Mouse (Mus musculus) kidney, postnatal 0 days (tissue): ENCODE measurements around the gene Sco2. TPM values are rescaled to one million over a fixed set of nuclear protein-coding genes. Genes with fewer than 3 reads are reported as not detected.

Experiments
- ATAC-seq: fragments of 200-750 bp; cut with Nextera tagmentation; replicated peaks from 2 replicates; pipeline ENCODE4 v1.8.0; 2017; ENCODE audit warnings: low read depth, moderate number of reproducible peaks, moderate TSS enrichment, moderate library complexity; ENCODE audit not compliant: low FRiP score
- DNase-seq: peaks from one replicate; pipeline ENCODE4 v3.0.0-alpha.2; 2016; ENCODE audit warnings: low spot score
- H3K27ac ChIP-seq: fragments of 300-500 bp; sonication (generic); 2 replicates; pipeline ENCODE4 v1.5.1; 2014; ENCODE audit warnings: mild to moderate bottlenecking
- H3K27me3 ChIP-seq: fragments of 300-500 bp; sonication (generic); 2 replicates; pipeline ENCODE4 v1.6.1; 2014; ENCODE audit warnings: low read length, mixed read lengths; ENCODE audit not compliant: insufficient read depth
- H3K36me3 ChIP-seq: fragments of 300-500 bp; sonication (generic); 2 replicates; pipeline ENCODE4 v1.6.1; 2014; ENCODE audit warnings: low read length, mixed read lengths; ENCODE audit not compliant: insufficient read depth
- H3K4me1 ChIP-seq: fragments of 300-500 bp; sonication (generic); replicated peaks from 2 replicates; pipeline ENCODE4 v1.6.1; 2014; ENCODE audit warnings: antibody characterized with exemption, low read length, mixed read lengths; ENCODE audit not compliant: insufficient read depth
- H3K4me2 ChIP-seq: fragments of 300-500 bp; sonication (generic); 2 replicates; pipeline ENCODE4 v1.6.1; 2014; ENCODE audit warnings: mild to moderate bottlenecking, low read length, moderate library complexity, mixed read lengths
- H3K4me3 ChIP-seq: fragments of 300-500 bp; sonication (generic); replicated peaks from 2 replicates; pipeline ENCODE4 v1.5.1; 2014; ENCODE audit warnings: low read depth, low read length
- H3K9ac ChIP-seq: fragments of 300-500 bp; sonication (generic); 2 replicates; pipeline ENCODE4 v1.6.1; 2014; ENCODE audit warnings: low read depth, low read length
- H3K9me3 ChIP-seq: fragments of 300-500 bp; sonication (generic); replicated peaks from 2 replicates; pipeline ENCODE4 v1.6.1; 2016; ENCODE audit warnings: low read length, inconsistent platforms, mixed read lengths
- CTCF ChIP-seq: IDR thresholded peaks from 2 replicates; pipeline ENCODE4 v1.5.1; 2016; ENCODE audit warnings: antibody characterized with exemption, low read depth, mild to moderate bottlenecking, moderate library complexity
- WGBS: fragments of 180-500 bp; shearing (Covaris S2); extraction: QIAGEN DNeasy Blood & Tissue Kit; methylation state at CpG from one replicate; pipeline ENCODE4 v1.1.7; 2014; 5-methylcytosine and 5-hydroxymethylcytosine counted together
- polyA plus RNA-seq: library from polyadenylated mRNA; unstranded; fragments of >200 nt; fragmentation: Nextera tagmentation; extraction: Ambion mirVana; gene quantifications from 2 replicates; pipeline ENCODE4 v1.2.1, GENCODE M21; 2015

The Sco2 gene
- 11.7 and 12.6 TPM in 2 replicates for polyA plus RNA-seq

DNA sequence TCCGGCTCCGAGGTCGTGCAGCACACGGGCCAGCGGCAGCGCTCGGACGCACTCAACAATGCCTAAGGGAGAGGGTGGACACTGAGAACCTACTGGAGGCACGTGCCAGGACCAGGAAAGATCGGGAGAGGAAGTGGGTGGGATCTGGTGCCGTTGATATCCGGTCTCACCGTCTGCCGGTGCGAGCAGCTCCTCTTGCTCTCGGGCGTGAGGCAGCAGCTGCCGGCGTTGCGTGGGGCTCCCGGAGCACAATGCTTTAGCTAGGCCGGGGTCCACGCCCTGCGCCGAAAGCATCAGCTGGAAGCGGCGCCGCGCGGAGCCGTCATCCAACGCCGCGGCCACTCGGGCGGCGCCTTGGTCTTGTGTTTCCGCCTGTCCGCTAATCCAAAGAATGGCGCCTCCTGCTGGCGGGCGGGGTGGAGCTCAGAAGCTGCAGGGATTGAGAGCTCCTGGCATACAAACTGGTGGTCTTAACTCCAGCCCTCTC is at the start of gene Sco2:
Sco2 (minus strand) TSS at position 85 of the 487 bp plus-strand sequence.
- WGBS = 0% methylated on average over 35 of the region's 42 CpGs
- TF ChIP-seq CTCF = peak; percentile 83
- Histone ChIP-seq H3K9ac (peak within 1 kb of the TSS; percentile 72), H3K9me3 (no peaks in the 10 kb centered on the region), H3K4me2 (peak within 1 kb of the TSS; percentile 88), H3K27ac (peak within 1 kb of the TSS; percentile 92), H3K27me3 (peaks cover 20% of the 10 kb centered on the region), H3K4me1 (peaks cover 25% of the 10 kb centered on the region), H3K4me3 (peak within 1 kb of the TSS; percentile 53), H3K36me3 (peaks cover 32% of the 10 kb centered on the region)
- DNase-seq (peak; percentile 92), ATAC-seq (peak; percentile 77)

DNA sequence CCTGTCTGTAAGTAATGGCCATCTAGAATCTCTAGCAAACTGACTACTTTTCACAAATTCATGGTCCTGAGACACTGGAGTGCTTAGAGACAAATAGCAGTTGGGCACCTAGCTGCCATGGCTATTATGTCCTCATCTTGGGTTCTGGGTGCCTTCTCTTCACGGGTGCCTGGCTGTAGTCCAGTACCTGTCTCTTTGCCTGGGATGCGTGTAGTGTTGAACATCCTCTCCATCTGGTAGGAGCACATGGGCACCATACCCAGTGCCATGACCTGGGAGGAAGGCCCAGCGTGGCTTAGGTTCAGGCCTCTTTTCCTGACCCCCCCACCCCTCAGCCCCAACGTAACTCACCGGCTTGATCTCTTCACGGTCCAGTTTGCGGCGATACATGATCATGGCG is 48.3 kb upstream of the Sco2 start:
- DNase-seq (no peak), ATAC-seq (no peak)
- 85% methylated on average over 9 of the region's 9 CpGs for WGBS
- Histone ChIP-seq H3K9ac (no peak overlapping the region), H3K4me1 (peaks cover 7% of the 10 kb centered on the region; the same call in 1 of the 2 replicates), H3K9me3 (no peaks in the 10 kb centered on the region), H3K4me2 (no peak overlapping the region), H3K27me3 (no peaks in the 10 kb centered on the region), H3K27ac (no peak overlapping the region), H3K36me3 (peaks cover 12% of the 10 kb centered on the region; the same call in 1 of the 2 replicates), H3K4me3 (no peak overlapping the region)
- no peak for TF ChIP-seq CTCF

DNA sequence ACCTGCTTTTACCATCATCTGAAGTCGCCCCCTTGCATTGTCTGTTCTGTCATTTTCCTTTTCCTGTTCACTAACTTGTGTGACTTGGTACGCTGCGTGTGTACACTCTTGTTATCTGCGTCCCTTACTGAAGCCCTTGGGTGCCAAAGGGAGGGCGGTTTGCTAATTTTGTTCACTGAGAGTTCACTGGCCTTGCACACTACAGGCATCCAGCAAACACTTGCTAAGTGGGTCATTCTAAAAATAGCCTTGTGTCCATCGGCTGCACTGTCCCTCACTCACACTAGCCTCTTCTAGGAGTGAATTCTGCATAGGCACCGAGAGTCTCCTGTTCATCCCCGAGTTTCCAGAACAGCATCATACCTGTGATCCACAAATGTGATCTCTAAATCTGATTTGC is 41.6 kb upstream of the Sco2 start:
- no peak overlapping the region for H3K4me3 ChIP-seq
- no peaks in the 10 kb centered on the region for H3K4me1 ChIP-seq
- no peak overlapping the region for H3K27ac ChIP-seq
- H3K4me2 ChIP-seq = no peak overlapping the region
- 85% methylated on average over 8 of the region's 8 CpGs for WGBS
- H3K27me3 ChIP-seq = no peaks in the 10 kb centered on the region
- ATAC-seq = no peak
- no peak overlapping the region for H3K9ac ChIP-seq
- TF ChIP-seq CTCF = no peak
- 0 out of 2 replicates have a peak, but pooled peaks cover 3% of the 10 kb centered on the region for H3K36me3 ChIP-seq
- no peak for DNase-seq
- H3K9me3 ChIP-seq = no peaks in the 10 kb centered on the region

DNA sequence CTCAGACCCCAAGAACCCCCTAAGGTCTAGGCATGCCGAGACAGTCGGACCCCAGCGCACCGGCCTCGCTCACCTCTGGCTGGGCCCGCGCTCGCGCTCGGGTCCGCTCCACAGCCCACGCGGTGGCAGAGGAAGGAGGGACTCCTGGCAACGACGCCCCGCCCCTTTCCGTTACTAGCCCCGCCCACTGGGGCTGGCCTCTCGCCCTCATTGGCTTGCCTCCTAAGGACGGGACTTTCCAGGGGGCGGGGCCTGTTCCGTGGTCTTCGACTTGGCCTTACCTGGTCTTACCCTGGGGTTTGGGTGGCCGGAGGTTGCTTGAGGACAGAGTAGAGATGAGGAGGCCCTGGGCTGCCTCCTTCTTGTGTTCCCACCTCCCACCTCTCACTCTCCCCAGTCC is 36.5 kb upstream of the Sco2 start, which contains the start of gene Syce3:
Syce3 (minus strand) TSS at position 386 of the 400 bp plus-strand sequence.
- Histone ChIP-seq H3K27ac (no peak within 1 kb of the TSS), H3K4me1 (no peaks in the 10 kb centered on the region), H3K36me3 (no peaks in the 10 kb centered on the region), H3K9ac (no peak within 1 kb of the TSS), H3K9me3 (no peaks in the 10 kb centered on the region), H3K4me3 (no peak within 1 kb of the TSS), H3K4me2 (no peak within 1 kb of the TSS), H3K27me3 (no peaks in the 10 kb centered on the region)
- WGBS = 88% methylated on average over 23 of the region's 24 CpGs
- no peak for DNase-seq
- TF ChIP-seq CTCF = no peak
- ATAC-seq = 0 out of 2 replicates have a peak, but pooled peaks have one; percentile 21

DNA sequence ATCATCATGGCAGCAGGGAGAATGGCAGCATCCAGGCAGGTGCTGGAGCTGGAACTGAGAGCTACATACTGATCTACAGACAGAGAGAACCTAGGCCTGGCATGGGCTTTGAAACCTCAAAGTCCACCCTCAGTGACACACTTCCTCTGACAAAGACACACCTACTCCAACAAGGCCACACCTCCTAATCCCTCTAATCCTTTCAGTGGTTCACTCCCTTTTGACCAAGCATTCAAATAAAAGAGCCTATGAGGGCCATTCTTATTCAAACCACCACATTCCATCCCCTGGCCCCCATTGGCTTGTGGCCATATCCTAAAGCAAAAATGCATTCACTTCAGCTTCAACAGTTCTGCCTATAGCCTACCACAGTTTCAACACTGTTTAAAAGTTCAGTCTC is 33.0 kb upstream of the Sco2 start:
- Histone ChIP-seq H3K4me3 (no peak overlapping the region), H3K27me3 (no peaks in the 10 kb centered on the region), H3K27ac (no peak overlapping the region), H3K4me1 (no peaks in the 10 kb centered on the region), H3K9me3 (no peaks in the 10 kb centered on the region), H3K36me3 (no peaks in the 10 kb centered on the region), H3K9ac (no peak overlapping the region), H3K4me2 (no peak overlapping the region)
- no peak for TF ChIP-seq CTCF
- DNase-seq = no peak
- no peak for ATAC-seq

GRCm38 (mm10) chr15:89404831-89405623 is 31.4 kb upstream of the Sco2 start:
- no peak overlapping the region for H3K27ac ChIP-seq
- H3K4me1 ChIP-seq = no peaks in the 10 kb centered on the region
- no peaks in the 10 kb centered on the region for H3K9me3 ChIP-seq
- H3K4me3 ChIP-seq = no peak overlapping the region
- H3K9ac ChIP-seq = no peak overlapping the region
- DNase-seq (no peak), ATAC-seq (no peak)
- 78% methylated on average over 10 of the region's 10 CpGs for WGBS
- no peaks in the 10 kb centered on the region for H3K27me3 ChIP-seq
- H3K36me3 ChIP-seq = no peaks in the 10 kb centered on the region
- TF ChIP-seq CTCF = no peak
- no peak overlapping the region for H3K4me2 ChIP-seq
